Mouse (Mus musculus) liver, embryonic 15.5 days (tissue): ENCODE data around the gene Evi5l. TPM values are rescaled to one million over a fixed set of nuclear protein-coding genes. Genes with fewer than 3 reads are reported as not detected.

Source experiments
- ATAC-seq: fragments of 200-750 bp; cut with Nextera tagmentation; 2 replicates; pipeline ENCODE4 v1.8.0; 2017; ENCODE audit warnings: moderate number of reproducible peaks, mild to moderate bottlenecking, moderate library complexity; ENCODE audit not compliant: insufficient read depth
- H3K27ac ChIP-seq: fragments of 300-500 bp; sonication (generic); replicated peaks from 2 replicates; pipeline ENCODE4 v1.5.1; 2015; ENCODE audit warnings: mild to moderate bottlenecking, inconsistent platforms
- H3K27me3 ChIP-seq: fragments of 300-500 bp; sonication (generic); 2 replicates; pipeline ENCODE4 v1.6.1; 2015; ENCODE audit warnings: mild to moderate bottlenecking, inconsistent platforms
- H3K36me3 ChIP-seq: fragments of 300-500 bp; sonication (generic); replicated peaks from 2 replicates; pipeline ENCODE4 v1.6.1; 2015; ENCODE audit warnings: moderate library complexity, mild to moderate bottlenecking, inconsistent platforms
- H3K4me1 ChIP-seq: fragments of 300-500 bp; sonication (generic); replicated peaks from 2 replicates; pipeline ENCODE4 v1.6.1; 2015; ENCODE audit warnings: inconsistent platforms
- H3K4me2 ChIP-seq: fragments of 300-500 bp; sonication (generic); 2 replicates; pipeline ENCODE4 v1.6.1; 2015; ENCODE audit warnings: moderate library complexity, mild to moderate bottlenecking, inconsistent platforms
- H3K4me3 ChIP-seq: fragments of 300-500 bp; sonication (generic); replicated peaks from 2 replicates; pipeline ENCODE4 v1.5.1; 2015; ENCODE audit warnings: mild to moderate bottlenecking, inconsistent platforms
- H3K9ac ChIP-seq: fragments of 300-500 bp; sonication (generic); 2 replicates; pipeline ENCODE4 v1.6.1; 2015; ENCODE audit warnings: moderate library complexity, mild to moderate bottlenecking, inconsistent platforms
- H3K9me3 ChIP-seq: fragments of 300-500 bp; sonication (generic); replicated peaks from 2 replicates; pipeline ENCODE4 v1.6.1; 2016; ENCODE audit warnings: inconsistent platforms
- WGBS: fragments of 180-500 bp; shearing (Covaris S2); methylation state at CpG from one replicate; pipeline ENCODE4 v1.1.7; 2015; ENCODE audit warnings: mixed read lengths; ENCODE audit not compliant: insufficient replicate concordance; 5-methylcytosine and 5-hydroxymethylcytosine counted together
- polyA plus RNA-seq: library from polyadenylated mRNA; unstranded; fragments of >200 nt; fragmentation: Nextera tagmentation; extraction: Ambion mirVana; gene quantifications from 2 replicates; pipeline ENCODE4 v1.2.1, GENCODE M21; 2015

Gene Evi5l
- polyA plus RNA-seq, 1 experiment from 2014 or later: 6.0 TPM

DNA sequence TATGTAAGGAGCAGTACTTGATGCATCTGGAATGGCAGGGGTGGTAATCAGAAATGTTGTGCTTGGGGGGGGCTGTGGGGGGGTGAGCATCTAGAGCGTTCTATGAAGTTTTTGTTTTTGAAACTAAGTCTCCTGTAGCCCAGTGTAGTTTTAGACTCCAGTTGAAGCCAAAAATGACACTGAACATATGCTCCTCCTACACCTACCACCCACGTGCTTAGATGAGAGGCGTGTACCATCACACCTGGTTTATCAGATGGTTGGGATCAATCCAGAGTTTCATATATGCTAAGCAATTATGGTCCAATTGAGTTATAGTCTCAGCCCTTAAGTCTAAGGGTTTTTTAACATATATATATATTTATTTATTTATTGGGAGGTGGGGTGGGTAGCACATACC, 53.2 kb downstream of the Evi5l start:
- no peak for ATAC-seq
- H3K36me3 ChIP-seq: no peaks in the 10 kb centered on the region
- 77% methylated on average over 3 of the region's 3 CpGs for WGBS
- peaks cover 17% of the 10 kb centered on the region for H3K4me1 ChIP-seq
- H3K9me3 ChIP-seq: no peaks in the 10 kb centered on the region
- no peak overlapping the region for H3K4me2 ChIP-seq
- H3K27ac ChIP-seq: no peak overlapping the region
- no peak overlapping the region for H3K4me3 ChIP-seq
- peaks cover 67% of the 10 kb centered on the region for H3K27me3 ChIP-seq
- no peak overlapping the region for H3K9ac ChIP-seq

DNA sequence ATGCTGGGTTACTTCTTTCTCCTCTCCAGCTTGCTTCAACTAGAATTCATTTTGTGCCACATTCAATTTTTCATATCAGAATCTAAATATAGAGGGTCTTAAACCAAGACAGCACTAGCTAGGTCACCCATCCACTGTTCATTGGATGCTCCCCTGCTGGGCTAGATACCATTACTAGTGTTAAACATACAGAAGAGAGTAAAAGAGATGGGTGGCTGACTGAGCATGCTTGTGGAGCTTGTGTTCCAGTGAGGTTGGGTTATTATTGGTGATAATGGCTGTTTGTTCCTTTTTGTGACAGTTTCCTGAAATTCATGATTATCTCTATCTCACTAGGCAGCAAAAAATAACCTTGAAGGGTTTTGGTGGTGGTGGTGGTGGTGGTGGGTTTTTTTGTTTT, 55.7 kb downstream of the Evi5l start:
- no peak overlapping the region for H3K4me3 ChIP-seq

DNA sequence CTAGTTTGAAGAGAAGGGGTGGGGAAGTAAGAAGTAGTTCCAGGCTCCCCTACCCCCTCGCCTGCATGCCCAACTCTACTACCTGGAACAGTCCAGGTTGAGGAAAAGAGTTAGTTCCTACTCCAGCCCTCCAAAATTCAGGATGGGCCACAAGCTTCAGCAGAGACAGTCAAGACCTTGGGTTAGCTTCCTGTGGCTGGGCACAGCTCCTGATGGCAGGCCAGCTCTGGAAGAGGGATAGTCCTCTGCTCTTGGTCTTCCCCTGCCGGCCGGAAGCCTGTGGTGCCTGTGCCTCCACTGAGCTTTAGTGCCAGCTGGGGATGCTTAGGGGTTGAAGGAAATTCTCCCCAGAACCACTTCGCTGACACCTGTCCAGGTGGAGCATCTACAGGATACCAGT, 60.0 kb downstream of the Evi5l start:
- Histone ChIP-seq H3K4me3 (peak overlapping the region; percentile 30), H3K27ac (no peak overlapping the region), H3K9me3 (no peaks in the 10 kb centered on the region), H3K27me3 (peaks cover 54% of the 10 kb centered on the region), H3K4me1 (peaks cover 18% of the 10 kb centered on the region), H3K9ac (no peak overlapping the region), H3K36me3 (no peaks in the 10 kb centered on the region), H3K4me2 (peak overlapping the region; percentile 60)
- WGBS: 22% methylated on average over 4 of the region's 4 CpGs
- ATAC-seq: no peak

More for the DNA sequence above, 55.7 kb downstream of the Evi5l start:
- no peak overlapping the region for H3K27ac ChIP-seq
- H3K4me2 ChIP-seq: no peak overlapping the region
- no peak for ATAC-seq
- H3K9me3 ChIP-seq: no peaks in the 10 kb centered on the region
- no peaks in the 10 kb centered on the region for H3K36me3 ChIP-seq
- peaks cover 66% of the 10 kb centered on the region for H3K27me3 ChIP-seq
- peaks cover 9% of the 10 kb centered on the region for H3K4me1 ChIP-seq
- no peak overlapping the region for H3K9ac ChIP-seq

DNA sequence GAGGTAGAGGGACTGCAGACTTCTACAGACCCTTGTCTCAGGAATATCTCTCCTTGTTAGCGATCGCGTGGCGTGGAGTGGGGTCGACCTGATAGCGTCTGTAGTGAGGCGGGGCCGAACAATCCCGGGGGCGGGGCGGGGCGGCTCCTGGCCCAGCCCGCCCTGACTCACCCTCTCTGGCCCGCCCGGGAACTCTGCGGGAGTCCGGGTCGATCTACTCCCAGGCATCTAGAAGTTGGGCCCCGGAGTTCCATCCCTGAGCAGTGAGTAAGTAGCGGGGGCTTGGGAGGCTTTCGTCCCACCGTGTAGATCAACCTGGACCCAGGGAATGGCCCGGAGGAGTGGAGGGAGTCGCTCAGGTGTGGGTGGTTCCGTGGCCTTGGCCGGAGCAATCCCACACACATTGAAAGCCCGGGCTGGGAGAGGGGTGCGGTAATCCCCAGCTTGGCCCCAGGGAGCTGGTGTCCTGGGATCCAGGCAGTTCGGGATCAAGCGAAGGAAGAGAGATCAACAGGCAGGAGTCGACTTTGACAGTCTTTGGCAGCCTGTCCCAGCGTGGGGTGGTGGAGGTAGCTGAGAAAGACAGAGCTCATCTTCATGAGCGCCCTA, 60.5 kb downstream of the Evi5l start, which contains the start of gene Lrrc8e:
Gene Lrrc8e (plus strand): TSS at position 89 of the 609 bp plus-strand sequence.
- peaks cover 51% of the 10 kb centered on the region for H3K27me3 ChIP-seq
- H3K36me3 ChIP-seq: no peaks in the 10 kb centered on the region
- no peaks in the 10 kb centered on the region for H3K9me3 ChIP-seq
- no peak within 1 kb of the TSS for H3K27ac ChIP-seq
- 8% methylated on average over 30 of the region's 33 CpGs for WGBS
- H3K4me2 ChIP-seq: peak within 1 kb of the TSS; percentile 60
- peak within 1 kb of the TSS; percentile 30 for H3K4me3 ChIP-seq
- H3K9ac ChIP-seq: peak within 1 kb of the TSS; percentile 25; the same call in 1 of the 2 replicates
- peak; percentile 63 for ATAC-seq
- H3K4me1 ChIP-seq: peaks cover 19% of the 10 kb centered on the region

DNA sequence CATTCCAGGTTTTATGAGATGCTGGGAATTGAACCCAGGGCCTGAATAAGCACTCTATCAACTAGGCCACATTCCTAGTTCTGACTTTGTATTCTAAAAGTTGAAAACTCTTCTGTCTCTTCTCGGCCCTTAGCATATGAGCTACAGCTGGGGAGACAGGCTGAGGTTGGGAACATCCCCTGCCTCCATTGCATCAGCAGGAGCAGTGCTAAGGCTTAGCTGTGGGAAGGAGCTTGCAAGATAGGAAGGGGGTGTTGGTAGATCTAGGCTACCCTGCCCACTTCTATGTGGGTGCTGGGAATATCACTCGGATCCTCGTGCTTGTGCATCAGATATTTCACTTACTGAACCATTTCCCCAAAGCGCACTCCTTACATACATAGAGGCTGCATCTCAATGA, 61.6 kb downstream of the Evi5l start:
- Histone ChIP-seq H3K4me2 (no peak overlapping the region), H3K27ac (no peak overlapping the region), H3K36me3 (no peaks in the 10 kb centered on the region), H3K27me3 (peaks cover 51% of the 10 kb centered on the region), H3K9me3 (no peaks in the 10 kb centered on the region), H3K9ac (no peak overlapping the region), H3K4me1 (peaks cover 19% of the 10 kb centered on the region), H3K4me3 (no peak overlapping the region)
- 67% methylated on average over 4 of the region's 4 CpGs for WGBS
- no peak for ATAC-seq

DNA sequence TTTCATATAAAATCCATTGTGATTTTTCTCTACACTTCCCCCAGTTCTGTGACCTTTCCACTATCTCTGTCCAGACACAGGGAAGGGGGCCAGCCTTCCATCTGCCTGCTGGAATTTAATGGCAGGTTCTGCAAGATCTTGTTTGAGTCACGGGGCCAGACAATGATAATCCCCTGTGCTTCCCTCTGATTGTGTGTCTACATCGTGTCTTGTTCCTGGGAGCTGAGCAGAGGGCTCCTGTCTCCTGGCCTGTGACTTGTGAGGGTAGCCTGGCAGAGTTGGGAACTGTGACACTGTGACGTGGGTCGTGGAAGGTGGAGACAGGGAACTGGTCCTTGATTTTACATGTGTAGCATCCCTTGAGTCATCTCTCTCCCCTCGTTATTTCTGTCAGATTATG, 63.4 kb downstream of the Evi5l start:
- H3K4me1 ChIP-seq: peaks cover 19% of the 10 kb centered on the region
- peaks cover 38% of the 10 kb centered on the region for H3K27me3 ChIP-seq
- H3K4me3 ChIP-seq: no peak overlapping the region
- WGBS: 51% methylated on average over 5 of the region's 5 CpGs
- H3K4me2 ChIP-seq: no peak overlapping the region
- no peaks in the 10 kb centered on the region for H3K36me3 ChIP-seq
- ATAC-seq: no peak
- no peak overlapping the region for H3K27ac ChIP-seq
- no peak overlapping the region for H3K9ac ChIP-seq
- no peaks in the 10 kb centered on the region for H3K9me3 ChIP-seq

DNA sequence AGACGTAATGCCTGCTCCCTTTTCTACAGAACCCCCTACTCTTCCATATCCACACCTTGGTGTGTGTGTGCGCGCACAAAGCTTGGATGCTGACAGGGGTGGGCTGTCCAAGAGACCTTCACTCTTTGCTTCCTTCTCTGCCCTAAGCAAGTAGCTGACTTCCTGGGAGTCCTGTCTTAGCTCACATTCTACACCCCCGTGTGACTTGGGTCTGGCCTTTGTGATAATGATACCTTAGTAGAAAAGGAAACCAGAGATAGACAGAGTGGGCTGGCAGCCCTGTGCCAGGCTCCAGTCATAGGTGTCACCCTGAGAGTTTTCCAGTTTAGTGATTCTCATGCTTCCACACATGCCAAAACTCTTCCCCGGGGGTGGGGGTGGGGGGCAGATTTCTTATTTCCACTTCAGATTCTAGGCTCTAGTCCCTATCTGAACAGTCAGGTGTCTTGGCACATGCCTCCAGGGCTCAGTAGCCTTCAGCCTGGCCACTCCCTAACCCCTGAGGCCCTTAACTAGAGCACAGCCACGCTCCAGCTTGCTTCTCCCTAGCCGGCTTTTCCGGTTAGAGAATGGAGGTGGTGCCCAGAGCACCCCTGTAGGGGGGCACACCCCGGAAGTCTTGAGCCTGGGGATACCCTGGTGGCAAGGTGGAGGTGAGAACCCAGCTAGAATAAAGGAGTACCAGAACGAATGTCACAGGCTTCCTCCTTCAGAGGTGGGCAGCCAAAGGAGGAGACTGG, 64.4 kb downstream of the Evi5l start:
- no peak overlapping the region for H3K9ac ChIP-seq
- H3K4me3 ChIP-seq: no peak overlapping the region
- no peak overlapping the region for H3K27ac ChIP-seq
- no peak overlapping the region for H3K4me2 ChIP-seq
- H3K9me3 ChIP-seq: no peaks in the 10 kb centered on the region
- peak; percentile 35; the same call in 1 of the 2 replicates for ATAC-seq
- peaks cover 19% of the 10 kb centered on the region for H3K4me1 ChIP-seq
- no peaks in the 10 kb centered on the region for H3K36me3 ChIP-seq
- 45% methylated on average over 10 of the region's 10 CpGs for WGBS
- H3K27me3 ChIP-seq: peaks cover 29% of the 10 kb centered on the region

DNA sequence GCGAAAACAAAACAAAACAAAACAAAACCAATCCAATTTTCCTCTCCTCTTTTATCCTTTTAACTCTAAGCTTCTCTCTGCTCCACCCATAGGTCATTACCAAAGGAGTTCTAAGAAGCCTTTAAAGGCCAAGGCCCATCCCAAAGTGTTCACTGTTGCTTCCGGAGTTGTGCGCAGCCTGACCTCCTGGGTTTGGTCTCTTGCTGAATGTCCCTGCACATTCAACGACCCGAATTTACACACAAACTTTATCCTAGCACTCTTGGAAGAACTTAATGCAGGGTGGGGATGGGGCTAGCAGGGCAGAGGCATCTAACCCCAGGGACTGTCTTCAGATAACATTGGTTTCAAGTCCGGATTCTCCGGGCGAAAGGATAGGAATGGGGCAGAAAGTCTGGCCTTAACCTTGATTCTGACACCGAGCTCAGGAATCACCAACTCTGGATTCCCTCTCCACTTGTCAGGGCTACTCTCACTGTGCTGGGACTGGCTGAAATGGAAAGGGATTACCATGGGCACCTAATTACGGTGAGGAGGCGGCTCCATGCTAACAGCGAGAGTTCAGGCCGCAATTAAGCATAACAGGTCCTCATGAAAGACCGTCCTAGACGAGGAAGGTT, 71.6 kb downstream of the Evi5l start:
- no peaks in the 10 kb centered on the region for H3K9me3 ChIP-seq
- peak overlapping the region; percentile 76 for H3K9ac ChIP-seq
- H3K36me3 ChIP-seq: peaks cover 15% of the 10 kb centered on the region
- H3K4me3 ChIP-seq: peak overlapping the region; percentile 75
- 16% methylated on average over 15 of the region's 15 CpGs for WGBS
- no peak; the same call in 1 of the 2 replicates for ATAC-seq
- peaks cover 45% of the 10 kb centered on the region for H3K4me1 ChIP-seq
- no peaks in the 10 kb centered on the region; the same call in 1 of the 2 replicates for H3K27me3 ChIP-seq
- peak overlapping the region; percentile 86 for H3K4me2 ChIP-seq
- peak overlapping the region; percentile 94 for H3K27ac ChIP-seq

DNA sequence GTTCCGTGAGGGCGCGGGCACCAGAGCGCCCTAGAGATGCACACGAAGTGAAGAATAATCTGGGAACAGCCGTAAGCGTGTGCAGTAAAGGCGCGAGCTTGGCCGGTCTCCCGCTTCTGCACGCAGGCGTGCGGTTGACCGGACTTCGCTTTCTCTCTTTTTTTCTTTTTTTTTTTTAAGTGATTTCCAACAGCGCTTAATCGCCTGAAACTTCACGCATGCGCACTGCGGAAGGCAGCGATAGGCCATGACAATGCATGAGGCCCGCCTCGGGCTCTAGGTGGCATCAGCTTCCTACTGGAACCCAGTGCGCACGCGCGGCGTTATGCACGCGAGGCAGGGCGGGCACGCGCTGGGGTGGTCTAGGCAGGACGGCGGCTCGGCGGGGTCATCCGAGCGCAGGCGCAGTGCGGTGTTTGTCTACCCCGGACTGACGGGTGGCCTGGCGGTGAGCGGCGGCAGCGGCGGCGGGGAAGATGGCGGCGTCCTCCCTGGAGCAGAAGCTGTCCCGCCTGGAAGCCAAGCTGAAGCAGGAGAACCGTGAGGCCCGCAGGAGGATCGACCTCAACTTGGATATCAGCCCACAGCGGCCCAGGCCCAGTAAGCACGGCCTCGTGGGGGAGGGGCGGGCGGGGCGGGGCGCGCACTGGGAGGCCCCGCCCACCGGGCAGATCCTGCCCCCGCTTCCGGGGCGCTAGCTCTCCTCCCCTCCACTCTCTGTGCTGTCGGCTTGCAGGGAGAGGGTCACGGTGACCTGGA, 72.2 kb downstream of the Evi5l start, which contains the start of the genes Map2k7 and Gm49320:
Gene Map2k7 (plus strand): TSS at position 307 of the 759 bp plus-strand sequence.
Gene Gm49320 (plus strand): TSS at position 432 of the 759 bp plus-strand sequence.
- Histone ChIP-seq H3K4me2 (peak within 1 kb of the TSS; percentile 86), H3K4me1 (peaks cover 45% of the 10 kb centered on the region), H3K4me3 (peak within 1 kb of the TSS; percentile 75), H3K9ac (peak within 1 kb of the TSS; percentile 76), H3K27me3 (no peaks in the 10 kb centered on the region; the same call in 1 of the 2 replicates), H3K9me3 (no peaks in the 10 kb centered on the region), H3K36me3 (peaks cover 22% of the 10 kb centered on the region), H3K27ac (peak within 1 kb of the TSS; percentile 94)
- peak; percentile 95 for ATAC-seq
- under 1% methylated on average over 63 of the region's 71 CpGs for WGBS

DNA sequence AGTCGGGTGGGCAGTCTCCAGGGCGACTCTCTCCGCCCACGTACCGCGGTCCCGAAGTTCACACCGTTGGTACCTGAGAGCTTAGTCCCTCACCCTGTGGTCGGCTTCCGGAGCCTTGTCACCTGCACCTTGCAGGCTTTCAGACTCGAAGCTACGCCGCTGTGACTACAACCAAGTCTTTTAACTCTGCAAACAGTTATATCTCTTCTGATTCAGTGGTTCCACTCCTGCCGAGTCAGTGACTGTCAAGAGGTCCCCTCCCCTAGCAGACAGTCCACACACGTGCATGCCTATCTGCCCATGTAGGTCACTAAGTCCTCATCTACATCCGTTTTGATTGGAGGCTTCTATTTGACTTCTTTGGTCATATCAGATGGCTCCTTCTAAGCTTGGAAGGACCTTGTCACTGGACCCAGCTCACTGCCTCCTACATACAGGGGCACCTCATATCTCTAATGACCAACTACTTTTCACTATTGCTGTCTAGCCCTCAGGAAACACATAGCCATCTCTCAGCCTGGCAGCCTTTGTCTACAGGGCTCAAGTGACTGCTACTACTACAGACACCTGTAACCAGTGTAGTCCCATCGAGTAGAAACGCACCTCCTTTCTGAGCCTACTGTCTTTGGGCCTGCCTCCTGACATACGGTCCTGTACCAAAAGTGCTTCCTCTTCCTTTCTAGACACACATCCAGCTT, 73.0 kb downstream of the Evi5l start:
- Histone ChIP-seq H3K27ac (peak overlapping the region; percentile 94), H3K9ac (peak overlapping the region; percentile 76), H3K9me3 (no peaks in the 10 kb centered on the region), H3K27me3 (no peaks in the 10 kb centered on the region; the same call in 1 of the 2 replicates), H3K4me3 (peak overlapping the region; percentile 75), H3K4me2 (peak overlapping the region; percentile 86), H3K36me3 (peaks cover 29% of the 10 kb centered on the region), H3K4me1 (peaks cover 45% of the 10 kb centered on the region)
- peak; percentile 23 for ATAC-seq
- 7% methylated on average over 19 of the region's 19 CpGs for WGBS
